Mouse (Mus musculus) lung, postnatal 4 days (tissue): Measurements from ENCODE around the gene March7.
A peak's percentile ranks its signal among the peaks of the same experiment; 100 is the strongest.

ENCODE experiments used
- DNase-seq, 2 experiments: peaks; one replicate each; pipeline ENCODE4 v3.0.0; 2021

The March7 gene

GRCm38 (mm10) chr2:60289451-60289850 is 79.8 kb downstream of the March7 start:
- DNase-seq, result peak in 1 of 2 experiments; percentile 16

- no peak for DNase-seq
These were observed 81.7 kb downstream of the March7 start for GRCm38 (mm10) chr2:60291381-60291780.

- DNase-seq, result peak; percentile 47 to 56
These were observed 88.6 kb downstream of the March7 start for GRCm38 (mm10) chr2:60298266-60298665.

GRCm38 (mm10) chr2:60299323-60299722 is 89.6 kb downstream of the March7 start:
- DNase-seq, result no peak
